Mouse (Mus musculus) heart, postnatal 0 days (tissue): ENCODE data around the gene 1700001K19Rik.

ENCODE experiments used
- CTCF ChIP-seq: IDR thresholded peaks from 2 replicates; pipeline ENCODE4 v1.5.1; 2016; ENCODE audit warnings: antibody characterized with exemption, control low read depth, low read depth
- EP300 ChIP-seq: IDR thresholded peaks from 2 replicates; pipeline ENCODE4 v1.6.1; 2016; ENCODE audit warnings: antibody characterized with exemption, low read depth

GRCm38 (mm10) chr12:110651464-110651863 lies 31.0 kb downstream of the 1700001K19Rik start:
- TF ChIP-seq CTCF (no peak), EP300 (no peak)
